Mouse (Mus musculus): ENCODE data around the gene Tex2.

DNA sequence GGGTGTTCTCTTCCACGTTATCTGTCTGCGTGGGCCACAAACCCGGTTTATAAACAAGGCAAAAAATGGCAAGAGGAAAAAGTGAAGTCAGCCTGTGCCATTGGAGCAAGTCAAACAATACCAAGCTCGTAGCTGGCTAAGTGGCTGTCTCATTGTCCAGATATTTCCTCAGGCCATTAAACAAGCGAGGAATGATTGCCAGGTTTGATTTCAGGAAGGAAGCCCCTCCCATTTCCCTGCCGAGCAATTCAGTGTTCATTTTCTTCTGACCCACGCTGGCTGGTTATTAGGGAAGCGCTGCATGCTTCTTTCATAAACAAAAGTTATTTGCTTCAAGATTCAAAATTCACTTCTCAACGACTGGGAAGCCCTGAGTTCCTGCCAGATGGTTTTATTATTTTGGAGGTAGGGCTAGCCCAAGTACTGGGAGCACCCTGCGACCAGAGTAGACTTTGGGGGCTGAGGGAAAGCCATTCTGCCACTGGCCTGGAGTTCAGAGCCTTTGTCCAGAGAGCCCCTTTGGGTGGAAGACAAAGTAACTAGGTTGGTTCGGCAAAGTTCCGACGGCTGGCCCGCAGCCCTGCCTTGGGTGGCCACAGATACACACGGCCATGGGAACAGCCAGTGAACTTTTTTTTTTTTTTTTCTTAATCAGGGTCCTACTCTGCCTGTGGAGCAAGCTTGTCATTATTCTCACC, 46.5 kb upstream of the Tex2 start:
- TF ChIP-seq CTCF (IDR thresholded peaks at IDR 0.05; ENCODE audit: borderline replicate concordance, extremely low read depth, insufficient read depth, insufficient read length): no peak
- TF ChIP-seq POLR2A (IDR thresholded peaks at IDR 0.05; ENCODE audit: borderline replicate concordance, extremely low read depth, insufficient read depth, insufficient read length, poor library complexity, severe bottlenecking): no peak

Measured in brain, embryonic 14.5 days (tissue).